Mouse (Mus musculus) stomach, embryonic 15.5 days (tissue): ENCODE data around the gene Dlg4. TPM values are rescaled to one million over a fixed set of nuclear protein-coding genes. Genes with fewer than 3 reads are reported as not detected.
A peak's percentile ranks its signal among the peaks of the same experiment; 100 is the strongest.

ENCODE experiments used
- ATAC-seq: fragments of 200-750 bp; cut with Nextera tagmentation; 2 replicates; pipeline ENCODE4 v1.8.0; 2017; ENCODE audit warnings: low read depth, moderate number of reproducible peaks, moderate TSS enrichment; ENCODE audit not compliant: insufficient read depth, low FRiP score
- H3K27ac ChIP-seq: fragments of 300-500 bp; sonication (generic); 2 replicates; pipeline ENCODE4 v1.5.1; 2015; ENCODE audit warnings: mild to moderate bottlenecking, inconsistent platforms
- H3K27me3 ChIP-seq: fragments of 300-500 bp; sonication (generic); replicated peaks from 2 replicates; pipeline ENCODE4 v1.6.1; 2015; ENCODE audit warnings: inconsistent platforms
- H3K36me3 ChIP-seq: fragments of 300-500 bp; sonication (generic); 2 replicates; pipeline ENCODE4 v1.6.1; 2015; ENCODE audit warnings: inconsistent platforms
- H3K4me1 ChIP-seq: fragments of 300-500 bp; sonication (generic); 2 replicates; pipeline ENCODE4 v1.6.1; 2015; ENCODE audit warnings: inconsistent platforms
- H3K4me2 ChIP-seq: fragments of 300-500 bp; sonication (generic); 2 replicates; pipeline ENCODE4 v1.6.1; 2015; ENCODE audit warnings: mild to moderate bottlenecking, inconsistent platforms
- H3K4me3 ChIP-seq: fragments of 300-500 bp; sonication (generic); replicated peaks from 2 replicates; pipeline ENCODE4 v1.5.1; 2015; ENCODE audit warnings: inconsistent platforms
- H3K9ac ChIP-seq: fragments of 300-500 bp; sonication (generic); 2 replicates; pipeline ENCODE4 v1.6.1; 2015; ENCODE audit warnings: inconsistent platforms
- H3K9me3 ChIP-seq: fragments of 300-500 bp; sonication (generic); 2 replicates; pipeline ENCODE4 v1.6.1; 2016; ENCODE audit warnings: inconsistent platforms
- WGBS: fragments of 180-500 bp; shearing (Covaris S2); methylation state at CpG from one replicate; pipeline ENCODE4 v1.1.7; 2015; 5-methylcytosine and 5-hydroxymethylcytosine counted together
- polyA plus RNA-seq: library from polyadenylated mRNA; unstranded; fragments of >200 nt; fragmentation: Nextera tagmentation; extraction: Ambion mirVana; gene quantifications from 2 replicates; pipeline ENCODE4 v1.2.1, GENCODE M21; 2015

The Dlg4 gene
- polyA plus RNA-seq, 1 experiment from 2014 or later = 8.2 TPM

DNA sequence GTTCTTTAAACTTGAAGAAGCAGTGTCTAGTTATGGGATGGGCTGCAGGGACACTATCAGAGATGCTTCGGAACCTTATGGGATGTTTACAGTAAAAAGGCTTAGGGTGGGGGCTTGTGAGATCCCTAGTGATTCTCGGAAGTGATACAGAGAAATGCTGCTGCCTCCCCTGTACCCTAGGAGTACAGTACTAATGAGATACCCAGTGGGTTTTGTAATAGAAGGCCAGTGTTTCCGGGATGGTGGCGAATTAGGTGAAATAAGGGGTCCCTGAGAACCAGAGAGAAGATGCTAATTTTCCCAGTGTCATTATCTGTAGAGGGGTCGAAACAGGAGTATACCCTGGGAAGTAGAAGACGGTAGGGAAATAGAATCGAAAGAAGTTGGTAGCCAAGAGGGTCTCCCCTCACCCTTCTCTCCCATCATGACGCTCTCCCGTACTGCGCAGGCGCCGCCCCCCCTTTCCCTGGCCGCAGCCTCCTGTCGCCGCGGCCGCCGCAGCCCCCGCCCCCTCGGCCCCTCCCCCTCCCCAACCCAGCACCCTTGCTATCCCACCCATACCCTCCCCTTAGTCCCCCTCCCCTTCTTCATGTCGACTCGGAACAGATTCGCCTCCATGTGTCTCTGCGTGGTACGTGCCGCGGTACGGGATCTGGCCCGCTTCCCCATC is 6.9 kb downstream of the Dlg4 start:
- Histone ChIP-seq H3K36me3 (no peaks in the 10 kb centered on the region), H3K4me1 (peaks cover 54% of the 10 kb centered on the region), H3K27me3 (no peaks in the 10 kb centered on the region), H3K4me2 (peak overlapping the region; percentile 44), H3K27ac (no peak overlapping the region), H3K4me3 (peak overlapping the region; percentile 22), H3K9me3 (no peaks in the 10 kb centered on the region), H3K9ac (0 out of 2 replicates have a peak overlapping the region, but pooled peaks have one; percentile 16)
- ATAC-seq = no peak
- 5% methylated on average over 19 of the region's 29 CpGs for WGBS

DNA sequence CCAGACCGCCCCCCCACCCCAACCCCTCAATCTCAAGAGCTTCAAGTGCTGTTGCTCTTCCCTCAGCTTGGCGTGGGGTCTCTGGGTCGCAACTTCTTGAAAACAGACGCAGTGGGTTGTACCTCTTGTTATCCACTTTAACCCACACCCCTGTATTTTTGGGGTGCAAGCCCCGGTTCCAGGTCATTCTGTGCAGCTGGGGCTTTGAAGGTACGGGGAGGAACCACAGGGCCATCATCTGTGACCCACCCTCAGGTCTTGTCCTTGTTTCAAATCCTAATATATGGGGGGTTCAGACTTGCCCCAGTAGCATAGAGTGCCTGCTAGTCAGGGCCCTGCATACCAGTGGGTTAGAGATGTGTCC is 7.4 kb downstream of the Dlg4 start:
- no peaks in the 10 kb centered on the region for H3K36me3 ChIP-seq
- WGBS = 13% methylated on average over 6 of the region's 6 CpGs
- no peaks in the 10 kb centered on the region for H3K9me3 ChIP-seq
- no peak for ATAC-seq
- H3K4me2 ChIP-seq = peak overlapping the region; percentile 44
- no peaks in the 10 kb centered on the region for H3K27me3 ChIP-seq
- H3K4me1 ChIP-seq = peaks cover 59% of the 10 kb centered on the region
- peak overlapping the region; percentile 16; the same call in 1 of the 2 replicates for H3K9ac ChIP-seq
- H3K27ac ChIP-seq = no peak overlapping the region
- peak overlapping the region; percentile 22 for H3K4me3 ChIP-seq

DNA sequence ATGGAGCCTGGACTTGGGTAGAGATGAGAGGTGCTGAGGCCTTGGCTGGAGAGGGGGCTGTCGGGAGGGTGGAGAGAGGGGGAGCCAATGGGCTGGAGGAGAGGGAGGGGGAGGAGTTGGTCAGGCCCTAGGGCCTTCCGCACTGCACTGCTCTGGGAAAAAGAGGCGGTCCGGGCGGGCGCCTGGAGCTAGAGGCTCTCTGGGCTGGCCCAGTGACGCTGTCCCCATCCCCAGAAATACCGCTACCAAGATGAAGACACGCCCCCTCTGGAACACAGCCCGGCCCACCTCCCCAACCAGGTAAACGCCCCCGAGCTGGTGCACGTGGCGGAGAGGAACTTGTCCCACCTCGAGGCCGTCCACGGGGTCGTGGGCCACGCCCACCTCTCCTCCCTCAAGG is 9.9 kb downstream of the Dlg4 start:
- peak; percentile 70 for ATAC-seq
- peak overlapping the region; percentile 40 for H3K4me3 ChIP-seq
- 8% methylated on average over 19 of the region's 19 CpGs for WGBS
- H3K9ac ChIP-seq = no peak overlapping the region
- peak overlapping the region; percentile 63 for H3K4me2 ChIP-seq
- peak overlapping the region; percentile 57 for H3K27ac ChIP-seq
- H3K4me1 ChIP-seq = peaks cover 59% of the 10 kb centered on the region
- no peaks in the 10 kb centered on the region for H3K9me3 ChIP-seq
- no peaks in the 10 kb centered on the region for H3K27me3 ChIP-seq
- H3K36me3 ChIP-seq = peaks cover 9% of the 10 kb centered on the region

DNA sequence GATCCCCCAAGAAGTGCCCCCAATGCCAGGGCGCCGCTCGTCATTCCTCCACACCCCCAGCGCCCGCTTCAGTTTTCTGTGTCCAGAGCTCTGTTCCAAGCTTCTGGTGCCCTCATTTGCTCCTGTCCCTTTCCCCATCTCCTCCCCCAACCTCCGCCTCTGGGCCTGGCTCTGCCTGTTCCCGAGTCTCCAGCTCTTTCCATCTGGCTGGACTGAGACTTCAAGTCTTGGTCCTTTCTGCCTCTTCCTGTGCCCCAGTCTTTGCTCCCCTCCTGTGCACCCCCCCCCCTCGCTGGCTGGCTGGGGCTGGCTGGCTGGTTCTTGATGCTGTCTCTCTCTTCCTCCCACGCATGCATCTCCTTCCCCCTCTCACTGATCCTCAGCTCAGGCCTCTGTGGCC is 10.7 kb downstream of the Dlg4 start:
- H3K27me3 ChIP-seq = no peaks in the 10 kb centered on the region
- no peak overlapping the region for H3K9ac ChIP-seq
- H3K9me3 ChIP-seq = no peaks in the 10 kb centered on the region
- WGBS = 46% methylated on average over 9 of the region's 9 CpGs
- H3K4me3 ChIP-seq = peak overlapping the region; percentile 40
- H3K27ac ChIP-seq = peak overlapping the region; percentile 57
- peak overlapping the region; percentile 63 for H3K4me2 ChIP-seq
- peaks cover 12% of the 10 kb centered on the region for H3K36me3 ChIP-seq
- H3K4me1 ChIP-seq = peaks cover 59% of the 10 kb centered on the region
- no peak for ATAC-seq

DNA sequence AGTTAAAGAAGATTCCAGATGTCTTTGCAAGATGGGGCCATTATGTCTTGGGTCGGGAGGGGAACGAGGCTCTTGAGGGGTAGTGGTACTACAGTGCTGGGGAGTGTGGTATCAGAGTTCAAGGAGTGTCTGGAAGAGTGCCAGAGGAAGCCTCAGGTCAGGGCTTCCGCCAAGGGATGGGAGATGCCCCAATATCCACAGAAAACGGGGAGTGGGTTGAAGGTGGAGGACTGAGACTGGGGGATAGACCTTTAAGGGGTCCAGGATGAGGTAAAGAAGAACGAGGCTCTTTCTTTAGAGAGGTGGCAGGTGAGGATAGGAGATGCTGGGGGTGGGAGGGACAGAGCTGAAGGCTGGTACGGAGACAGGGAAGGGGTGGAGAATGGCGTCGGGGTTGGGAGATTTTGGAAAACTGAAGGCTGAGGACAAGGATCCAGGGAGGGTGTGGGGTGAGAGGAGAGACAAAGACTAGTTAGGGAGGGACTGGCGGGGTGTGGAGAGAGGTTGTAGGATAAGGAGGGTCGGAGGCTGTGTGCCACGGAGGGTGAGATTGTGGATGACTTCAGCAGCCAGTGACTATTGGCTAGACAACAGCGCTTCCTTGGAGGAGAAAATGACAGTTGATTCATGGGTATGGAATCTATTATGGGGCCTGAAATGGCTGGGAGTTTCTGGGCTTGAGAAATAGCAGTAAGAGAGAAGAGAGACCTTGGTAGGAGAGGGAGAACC is 11.8 kb downstream of the Dlg4 start:
- peaks cover 59% of the 10 kb centered on the region for H3K4me1 ChIP-seq
- ATAC-seq = no peak
- peak overlapping the region; percentile 63 for H3K4me2 ChIP-seq
- 19% methylated on average over 12 of the region's 12 CpGs for WGBS
- peaks cover 12% of the 10 kb centered on the region for H3K36me3 ChIP-seq
- H3K27ac ChIP-seq = peak overlapping the region; percentile 88
- no peaks in the 10 kb centered on the region for H3K27me3 ChIP-seq
- H3K4me3 ChIP-seq = peak overlapping the region; percentile 32; the same call in 1 of the 2 replicates
- no peaks in the 10 kb centered on the region for H3K9me3 ChIP-seq
- H3K9ac ChIP-seq = no peak overlapping the region

DNA sequence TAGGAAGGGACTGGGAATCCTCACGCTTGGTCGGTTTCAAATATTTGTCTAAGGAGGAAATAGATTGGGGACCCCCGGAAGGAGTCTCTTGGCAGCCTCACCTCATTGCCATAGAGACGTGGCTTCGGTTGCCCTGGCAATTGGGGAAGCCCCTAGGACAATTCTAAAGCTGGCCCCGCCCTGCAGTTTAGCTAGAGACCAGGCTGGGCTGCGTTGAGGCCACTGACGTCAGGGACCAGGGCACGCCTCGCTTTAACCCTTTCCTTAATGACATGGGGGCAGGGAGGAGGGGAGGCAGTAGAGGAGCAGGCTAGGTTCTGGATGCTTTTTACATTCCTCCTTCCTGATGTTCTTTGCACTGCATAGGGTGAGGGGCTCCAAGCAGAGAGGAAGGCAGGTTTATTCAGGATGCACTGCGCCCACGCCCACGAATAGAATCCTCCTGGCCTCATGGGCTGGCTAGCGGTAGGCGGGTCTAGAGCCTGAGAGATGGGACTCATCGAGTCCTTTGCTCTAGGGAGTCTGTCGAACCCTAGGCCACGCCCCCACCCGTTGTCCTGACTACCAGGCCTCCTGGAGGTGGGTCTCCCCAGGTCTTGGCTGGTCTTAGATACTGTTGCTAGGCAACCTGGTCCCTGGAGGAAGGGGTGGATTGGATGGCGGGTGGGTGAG is 12.5 kb downstream of the Dlg4 start:
- ATAC-seq = peak; percentile 66
- peaks cover 12% of the 10 kb centered on the region for H3K36me3 ChIP-seq
- peak overlapping the region; percentile 88 for H3K27ac ChIP-seq
- peaks cover 56% of the 10 kb centered on the region for H3K4me1 ChIP-seq
- WGBS = under 1% methylated on average over 20 of the region's 20 CpGs
- no peaks in the 10 kb centered on the region for H3K27me3 ChIP-seq
- H3K4me2 ChIP-seq = peak overlapping the region; percentile 63
- H3K4me3 ChIP-seq = peak overlapping the region; percentile 32
- H3K9me3 ChIP-seq = no peaks in the 10 kb centered on the region
- H3K9ac ChIP-seq = no peak overlapping the region

DNA sequence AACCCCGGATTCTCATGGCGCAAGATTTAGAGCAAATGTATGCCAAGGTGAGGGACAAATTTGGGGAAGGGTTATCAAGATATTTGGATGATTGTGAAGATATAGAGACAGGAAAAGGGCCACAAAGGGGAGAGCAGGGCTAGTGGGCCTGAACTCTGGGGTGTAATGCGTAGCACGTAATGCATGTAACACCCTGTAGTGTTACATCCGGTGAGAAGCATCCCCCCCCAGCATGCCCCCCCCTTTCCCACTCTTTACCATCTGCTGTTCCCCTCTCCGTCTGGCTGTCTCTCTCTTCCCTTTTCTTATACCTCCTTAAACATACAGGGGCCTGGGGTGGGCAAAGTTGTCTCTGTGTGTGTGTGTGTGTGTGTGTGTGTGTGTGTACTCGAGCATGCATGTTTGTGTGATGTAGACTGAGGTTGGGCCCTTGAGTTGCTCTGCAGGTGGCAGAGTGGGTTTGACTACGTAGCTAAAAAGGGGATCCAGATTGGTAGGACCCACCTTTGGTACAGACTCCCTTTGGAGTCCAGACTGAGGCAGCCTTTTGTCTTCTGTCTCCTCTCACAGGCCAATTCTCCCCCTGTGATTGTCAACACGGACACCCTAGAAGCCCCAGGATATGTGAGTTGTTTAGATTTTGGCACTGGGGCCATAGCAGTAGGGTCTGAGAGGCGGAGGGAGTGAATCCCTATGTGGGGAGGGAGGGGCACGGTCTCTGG is 13.2 kb downstream of the Dlg4 start:
- peaks cover 55% of the 10 kb centered on the region for H3K4me1 ChIP-seq
- peak overlapping the region; percentile 63 for H3K4me2 ChIP-seq
- peak overlapping the region; percentile 32; the same call in 1 of the 2 replicates for H3K4me3 ChIP-seq
- H3K27me3 ChIP-seq = no peaks in the 10 kb centered on the region
- peaks cover 12% of the 10 kb centered on the region for H3K36me3 ChIP-seq
- H3K27ac ChIP-seq = peak overlapping the region; percentile 88
- 32% methylated on average over 11 of the region's 11 CpGs for WGBS
- H3K9me3 ChIP-seq = no peaks in the 10 kb centered on the region
- H3K9ac ChIP-seq = no peak overlapping the region
- no peak for ATAC-seq

DNA sequence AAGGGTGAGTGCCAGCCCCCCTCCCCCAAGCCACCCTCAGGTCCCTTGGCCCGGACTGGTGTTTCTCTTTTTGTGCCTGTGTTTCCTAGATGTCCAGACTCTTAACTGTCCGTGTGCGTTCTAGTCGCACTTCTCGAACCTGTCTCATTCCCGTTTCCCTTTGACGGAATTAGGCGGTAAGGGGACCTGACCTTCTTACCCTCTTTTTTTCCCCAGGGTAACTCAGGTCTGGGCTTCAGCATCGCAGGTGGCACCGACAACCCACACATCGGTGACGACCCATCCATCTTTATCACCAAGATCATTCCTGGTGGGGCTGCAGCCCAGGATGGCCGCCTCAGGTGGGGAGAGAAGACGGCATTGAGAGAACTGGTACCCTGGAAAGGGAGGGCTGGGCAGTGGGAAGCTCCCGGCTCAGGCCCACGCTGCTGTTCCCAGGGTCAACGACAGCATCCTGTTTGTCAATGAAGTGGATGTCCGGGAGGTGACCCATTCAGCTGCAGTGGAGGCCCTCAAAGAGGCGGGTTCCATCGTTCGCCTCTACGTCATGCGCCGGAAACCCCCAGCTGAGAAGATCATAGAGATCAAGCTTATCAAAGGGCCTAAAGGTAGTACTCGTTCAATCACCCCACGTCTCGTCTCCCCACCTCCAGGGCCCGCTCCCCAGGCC is 14.0 kb downstream of the Dlg4 start:
- peaks cover 12% of the 10 kb centered on the region for H3K36me3 ChIP-seq

DNA sequence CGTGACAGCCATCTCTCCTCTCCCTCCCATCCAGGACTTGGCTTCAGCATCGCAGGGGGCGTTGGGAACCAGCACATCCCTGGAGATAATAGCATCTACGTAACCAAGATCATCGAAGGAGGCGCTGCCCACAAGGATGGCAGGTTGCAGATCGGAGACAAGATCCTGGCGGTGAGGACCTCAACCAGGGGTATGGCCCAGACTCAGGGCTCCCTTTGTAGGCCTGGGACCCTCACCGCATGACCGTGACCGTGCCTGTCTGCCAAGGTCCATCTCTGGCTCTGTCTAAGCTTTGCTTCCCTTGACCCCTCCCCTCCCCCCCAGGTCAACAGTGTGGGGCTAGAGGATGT is 14.6 kb downstream of the Dlg4 start:
- H3K9ac ChIP-seq = no peak overlapping the region
- 95% methylated on average over 11 of the region's 11 CpGs for WGBS
- peaks cover 42% of the 10 kb centered on the region for H3K4me1 ChIP-seq
- no peak overlapping the region for H3K4me2 ChIP-seq
- H3K27ac ChIP-seq = no peak overlapping the region
- no peak overlapping the region for H3K4me3 ChIP-seq
- H3K27me3 ChIP-seq = no peaks in the 10 kb centered on the region
- no peak for ATAC-seq
- peaks cover 12% of the 10 kb centered on the region for H3K36me3 ChIP-seq
- H3K9me3 ChIP-seq = no peaks in the 10 kb centered on the region

More for the DNA sequence above, 14.0 kb downstream of the Dlg4 start:
- Histone ChIP-seq H3K4me3 (no peak overlapping the region), H3K4me1 (peaks cover 47% of the 10 kb centered on the region), H3K9ac (no peak overlapping the region), H3K9me3 (no peaks in the 10 kb centered on the region), H3K27me3 (no peaks in the 10 kb centered on the region), H3K4me2 (no peak overlapping the region), H3K27ac (no peak overlapping the region)
- no peak for ATAC-seq
- WGBS = 93% methylated on average over 28 of the region's 28 CpGs

DNA sequence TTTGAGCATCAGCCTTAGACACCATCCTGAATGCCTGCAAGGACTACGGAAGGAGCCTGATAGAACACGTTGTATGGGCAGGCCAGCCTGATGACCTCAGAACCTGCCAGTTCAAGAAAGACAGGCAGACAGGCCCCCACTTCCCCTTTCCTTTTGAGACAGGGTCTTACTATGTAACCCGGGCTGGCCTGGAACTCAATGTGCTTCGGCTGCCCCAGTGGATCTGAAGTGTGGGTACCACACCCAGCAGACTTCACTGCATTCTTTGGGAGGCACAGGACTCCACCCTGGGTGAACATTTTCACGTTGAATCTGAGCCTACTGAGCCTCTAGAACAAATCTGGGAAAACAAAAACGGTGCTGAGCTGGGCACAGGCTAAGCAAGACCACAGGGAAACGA is 21.4 kb downstream of the Dlg4 start:
- peaks cover 7% of the 10 kb centered on the region; the same call in 1 of the 2 replicates for H3K36me3 ChIP-seq
- 68% methylated on average over 7 of the region's 7 CpGs for WGBS
- no peaks in the 10 kb centered on the region for H3K4me1 ChIP-seq
- no peak for ATAC-seq
- H3K9ac ChIP-seq = no peak overlapping the region
- no peak overlapping the region for H3K4me3 ChIP-seq
- H3K27me3 ChIP-seq = no peaks in the 10 kb centered on the region
- H3K9me3 ChIP-seq = no peaks in the 10 kb centered on the region
- no peak overlapping the region for H3K4me2 ChIP-seq
- no peak overlapping the region for H3K27ac ChIP-seq

DNA sequence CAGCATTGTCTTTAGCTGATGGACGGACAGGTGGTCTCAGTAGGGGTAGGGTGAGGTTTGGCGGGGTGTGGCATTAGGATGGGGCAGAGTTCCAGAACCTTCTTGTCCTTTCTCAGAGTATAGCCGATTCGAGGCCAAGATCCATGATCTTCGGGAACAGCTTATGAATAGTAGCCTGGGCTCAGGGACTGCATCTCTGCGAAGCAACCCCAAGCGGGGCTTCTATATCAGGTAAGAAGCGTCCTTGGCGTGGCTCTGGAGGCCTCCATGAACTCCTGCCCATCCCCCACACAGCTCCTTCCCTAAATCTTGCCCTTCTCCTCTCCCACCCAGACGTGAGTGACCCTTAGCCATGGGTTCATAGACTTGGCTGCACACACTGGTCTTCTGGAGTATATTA is 22.9 kb downstream of the Dlg4 start:
- 89% methylated on average over 10 of the region's 10 CpGs for WGBS
- ATAC-seq = no peak
- Histone ChIP-seq H3K27me3 (no peaks in the 10 kb centered on the region), H3K27ac (no peak overlapping the region), H3K9me3 (no peaks in the 10 kb centered on the region), H3K4me2 (no peak overlapping the region), H3K4me3 (no peak overlapping the region), H3K4me1 (no peaks in the 10 kb centered on the region), H3K9ac (no peak overlapping the region), H3K36me3 (peaks cover 7% of the 10 kb centered on the region; the same call in 1 of the 2 replicates)
